Mouse (Mus musculus) intestine, postnatal 0 days (tissue): Measurements from ENCODE around the gene Abcc10. TPM values are rescaled to one million over a fixed set of nuclear protein-coding genes. Genes with fewer than 3 reads are reported as not detected.

Source experiments
- ATAC-seq: fragments of 200-750 bp; cut with Nextera tagmentation; 2 replicates; pipeline ENCODE4 v1.8.0; 2017; ENCODE audit warnings: mild to moderate bottlenecking, moderate TSS enrichment, moderate library complexity
- H3K27ac ChIP-seq: fragments of 300-500 bp; sonication (generic); 2 replicates; pipeline ENCODE4 v1.5.1; 2014; ENCODE audit warnings: mild to moderate bottlenecking, low read depth, low read length, moderate library complexity
- H3K27me3 ChIP-seq: fragments of 300-500 bp; sonication (generic); replicated peaks from 2 replicates; pipeline ENCODE4 v1.6.1; 2014; ENCODE audit warnings: low read length, mixed read lengths; ENCODE audit not compliant: control insufficient read depth, insufficient read depth
- H3K36me3 ChIP-seq: fragments of 300-500 bp; sonication (generic); 2 replicates; pipeline ENCODE4 v1.6.1; 2014; ENCODE audit warnings: mild to moderate bottlenecking, moderate library complexity; ENCODE audit not compliant: control insufficient read depth, insufficient read depth
- H3K4me1 ChIP-seq: fragments of 300-500 bp; sonication (generic); replicated peaks from 2 replicates; pipeline ENCODE4 v1.6.1; 2014; ENCODE audit warnings: antibody characterized with exemption, low read length, mixed read lengths; ENCODE audit not compliant: control insufficient read depth, insufficient read depth
- H3K4me2 ChIP-seq: fragments of 300-500 bp; sonication (generic); replicated peaks from 2 replicates; pipeline ENCODE4 v1.6.1; 2014; ENCODE audit warnings: low read depth, mild to moderate bottlenecking, moderate library complexity
- H3K4me3 ChIP-seq: fragments of 300-500 bp; sonication (generic); 2 replicates; pipeline ENCODE4 v1.5.1; 2014; ENCODE audit warnings: low read depth, low read length
- H3K9ac ChIP-seq: fragments of 300-500 bp; sonication (generic); 2 replicates; pipeline ENCODE4 v1.6.1; 2014; ENCODE audit warnings: mild to moderate bottlenecking, low read depth, low read length
- H3K9me3 ChIP-seq: fragments of 300-500 bp; sonication (generic); 2 replicates; pipeline ENCODE4 v1.6.1; 2016; ENCODE audit warnings: mixed run types; ENCODE audit not compliant: control insufficient read depth
- CTCF ChIP-seq: sonication (generic); IDR thresholded peaks from 2 replicates; pipeline ENCODE4 v1.5.1; 2016; ENCODE audit warnings: low read depth, mild to moderate bottlenecking, control low read depth, antibody characterized with exemption, moderate library complexity
- WGBS: fragments of 180-500 bp; shearing (Covaris S2); extraction: QIAGEN DNeasy Blood & Tissue Kit; methylation state at CpG from one replicate; pipeline ENCODE4 v1.1.7; 2014; 5-methylcytosine and 5-hydroxymethylcytosine counted together
- polyA plus RNA-seq: library from polyadenylated mRNA; unstranded; fragments of >200 nt; fragmentation: Nextera tagmentation; extraction: Ambion mirVana; gene quantifications from 2 replicates; pipeline ENCODE4 v1.2.1, GENCODE M21; 2015

Abcc10 gene
- polyA plus RNA-seq, 1 experiment from 2014 or later = 5.4 TPM

GRCm38 (mm10) chr17:46297028-46297363 is 31.2 kb downstream of the Abcc10 start:
- ATAC-seq = no peak
- Histone ChIP-seq H3K9me3 (no peaks in the 10 kb centered on the region), H3K27me3 (peaks cover 41% of the 10 kb centered on the region), H3K9ac (no peak overlapping the region), H3K4me3 (peak overlapping the region; percentile 59), H3K4me1 (peaks cover 3% of the 10 kb centered on the region; the same call in 1 of the 2 replicates), H3K36me3 (no peaks in the 10 kb centered on the region), H3K27ac (no peak overlapping the region), H3K4me2 (peak overlapping the region; percentile 99)
- 16% methylated on average over 6 of the region's 6 CpGs for WGBS
- no peak for TF ChIP-seq CTCF

DNA sequence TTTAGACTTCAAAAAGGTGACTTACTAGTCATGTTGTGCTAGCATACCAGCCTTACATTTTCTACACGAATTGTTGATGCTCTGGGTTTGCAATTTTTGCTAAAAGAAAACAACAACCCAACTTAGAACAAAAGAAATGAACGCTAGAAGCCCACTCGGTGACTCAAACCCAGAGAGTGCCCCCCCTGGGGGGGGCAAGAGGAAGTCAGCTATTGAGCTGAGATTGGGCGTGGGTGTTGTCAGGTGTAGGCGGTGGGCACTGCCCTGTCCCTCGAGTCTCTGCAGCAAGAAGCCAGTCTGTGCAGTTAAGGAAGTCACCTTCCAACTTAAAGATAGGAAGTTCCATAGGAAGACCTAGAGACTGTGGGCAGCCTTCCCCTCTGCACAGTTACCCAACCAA is 31.6 kb downstream of the Abcc10 start:
- Histone ChIP-seq H3K27me3 (peaks cover 41% of the 10 kb centered on the region), H3K4me2 (no peak overlapping the region)
- WGBS = 40% methylated on average over 6 of the region's 6 CpGs

DNA sequence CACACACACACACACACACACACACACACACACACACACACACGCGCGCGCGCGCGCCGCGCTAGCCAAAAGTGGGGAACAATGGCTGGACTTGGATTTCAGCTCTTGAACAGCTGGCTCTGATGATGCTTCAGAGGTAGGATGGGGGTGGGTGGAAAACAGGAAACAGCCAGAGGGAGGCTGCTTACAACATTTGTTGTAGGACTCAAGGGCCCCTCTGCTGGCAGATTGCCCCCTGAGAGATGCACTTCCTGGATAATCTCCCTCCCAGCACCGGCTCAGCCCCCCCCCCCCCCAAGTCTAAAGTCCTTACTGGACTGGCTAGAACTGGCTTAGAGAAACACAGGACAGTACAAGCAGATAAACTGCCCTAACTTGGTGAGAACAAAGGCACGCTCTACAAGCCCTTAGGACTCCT is 40.5 kb downstream of the Abcc10 start:
- Histone ChIP-seq H3K4me2 (no peak overlapping the region), H3K9ac (no peak overlapping the region), H3K27me3 (no peaks in the 10 kb centered on the region), H3K9me3 (no peaks in the 10 kb centered on the region), H3K4me3 (no peak overlapping the region), H3K27ac (no peak overlapping the region), H3K36me3 (no peaks in the 10 kb centered on the region), H3K4me1 (0 out of 2 replicates have a peak, but pooled peaks cover 5% of the 10 kb centered on the region)
- ATAC-seq = 0 out of 2 replicates have a peak, but pooled peaks have one; percentile 22
- peak; percentile 19; the same call in 1 of the 2 replicates for TF ChIP-seq CTCF
- 59% methylated on average over 11 of the region's 11 CpGs for WGBS

More for the DNA sequence above, 31.6 kb downstream of the Abcc10 start:
- Histone ChIP-seq H3K4me3 (no peak overlapping the region), H3K36me3 (no peaks in the 10 kb centered on the region), H3K4me1 (peaks cover 3% of the 10 kb centered on the region; the same call in 1 of the 2 replicates), H3K9me3 (no peaks in the 10 kb centered on the region), H3K9ac (no peak overlapping the region), H3K27ac (no peak overlapping the region)
- ATAC-seq = no peak
- TF ChIP-seq CTCF = no peak

- Histone ChIP-seq H3K4me2 (no peak overlapping the region), H3K9ac (no peak overlapping the region), H3K27ac (no peak overlapping the region), H3K4me3 (no peak overlapping the region), H3K27me3 (no peaks in the 10 kb centered on the region), H3K9me3 (no peaks in the 10 kb centered on the region), H3K36me3 (no peaks in the 10 kb centered on the region), H3K4me1 (0 out of 2 replicates have a peak, but pooled peaks cover 7% of the 10 kb centered on the region)
- no peak for ATAC-seq
- WGBS = 43% methylated on average over 6 of the region's 6 CpGs
- no peak for TF ChIP-seq CTCF
Measured at GRCm38 (mm10) chr17:46285407-46285806, 42.7 kb downstream of the Abcc10 start.

DNA sequence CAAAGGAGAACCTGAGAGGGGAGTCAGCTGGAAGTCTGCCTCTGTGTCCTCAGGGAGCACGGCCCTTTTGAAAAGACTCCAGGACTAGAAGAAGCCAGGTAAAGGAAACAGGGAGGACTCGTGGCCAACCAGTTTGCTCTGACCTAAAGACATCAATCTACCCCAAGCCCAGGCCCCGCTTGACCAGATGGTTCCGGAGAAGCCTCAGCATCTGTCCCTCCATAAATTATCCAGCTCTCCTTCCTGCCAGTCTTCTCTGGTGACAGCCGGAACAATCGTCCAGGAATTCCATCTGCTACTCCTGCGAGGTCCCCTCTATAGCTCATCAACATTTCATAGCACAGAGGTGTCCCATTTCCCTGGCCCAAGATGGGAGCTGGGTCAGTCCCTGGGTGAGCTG is 43.5 kb downstream of the Abcc10 start:
- Histone ChIP-seq H3K27me3 (no peaks in the 10 kb centered on the region), H3K36me3 (peaks cover 5% of the 10 kb centered on the region), H3K9ac (no peak overlapping the region), H3K9me3 (no peaks in the 10 kb centered on the region), H3K4me2 (no peak overlapping the region), H3K4me3 (no peak overlapping the region), H3K4me1 (0 out of 2 replicates have a peak, but pooled peaks cover 7% of the 10 kb centered on the region), H3K27ac (no peak overlapping the region)
- ATAC-seq = no peak
- WGBS = 55% methylated on average over 7 of the region's 7 CpGs
- TF ChIP-seq CTCF = no peak

DNA sequence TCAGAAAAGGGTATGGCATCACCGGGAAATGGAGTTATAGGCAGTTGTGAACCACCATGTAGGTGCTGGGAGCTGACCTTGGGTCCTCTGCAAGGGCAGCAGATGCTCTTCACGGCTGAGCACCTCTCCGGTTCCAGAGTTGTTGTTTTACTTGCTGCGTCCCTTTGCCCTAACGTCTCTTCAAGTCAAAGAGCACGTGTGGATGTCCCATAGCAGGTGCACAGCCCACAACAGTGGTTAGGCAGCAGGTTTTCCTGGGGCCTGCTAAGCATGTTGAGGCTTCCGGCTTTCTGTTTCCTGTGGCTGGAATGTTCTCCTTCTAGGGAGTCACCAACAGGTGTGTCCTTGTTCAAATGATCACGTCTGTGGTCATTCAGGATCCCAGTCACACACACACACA is 44.2 kb downstream of the Abcc10 start:
- 85% methylated on average over 8 of the region's 8 CpGs for WGBS
- peak overlapping the region; percentile 98; the same call in 1 of the 2 replicates for H3K4me2 ChIP-seq

More for the DNA sequence above, 44.2 kb downstream of the Abcc10 start:
- H3K27ac ChIP-seq = no peak overlapping the region
- no peak overlapping the region for H3K9ac ChIP-seq
- H3K27me3 ChIP-seq = no peaks in the 10 kb centered on the region
- ATAC-seq = no peak
- 0 out of 2 replicates have a peak, but pooled peaks cover 7% of the 10 kb centered on the region for H3K4me1 ChIP-seq
- peaks cover 13% of the 10 kb centered on the region for H3K36me3 ChIP-seq
- no peak for TF ChIP-seq CTCF
- no peak overlapping the region for H3K4me3 ChIP-seq
- H3K9me3 ChIP-seq = no peaks in the 10 kb centered on the region
